Mouse (Mus musculus) small intestine, adult 2 months (tissue): ENCODE measurements at regions not wholly inside any gene's neighbourhood (a gene's known extent, or its start where the extent isn't known, plus 50 kb on each side); places are given as distances from the start of the nearest gene placed in this dataset.

Source experiments
- CTCF ChIP-seq: fragments of 200-500 bp; IDR thresholded peaks from 2 replicates; pipeline ENCODE4 v1.5.1; 2012; ENCODE audit warnings: low read depth, mild to moderate bottlenecking, control low read depth, inconsistent platforms, low read length, moderate library complexity, mixed read lengths; ENCODE audit not compliant: insufficient replicate concordance, insufficient read length; ENCODE audit errors: extremely low read depth
- POLR2A ChIP-seq: fragments of 200-500 bp; IDR thresholded peaks from 2 replicates; pipeline ENCODE4 v1.6.1; 2012; ENCODE audit warnings: low read depth, mild to moderate bottlenecking, control low read depth, inconsistent platforms, low read length, moderate library complexity

GRCm38 (mm10) chr2:133496389-133496788, 55.6 kb upstream of the Bmp2 start:
- TF ChIP-seq CTCF (no peak), POLR2A (no peak)
